Mouse (Mus musculus) CD4-positive helper T cell, adult 2 months (primary cell): ENCODE data around the gene Hoxc12.

ENCODE experiments used
- DNase-seq: peaks from one replicate; pipeline ENCODE4 v3.0.0-alpha.2; 2012; ENCODE audit warnings: low read depth, missing footprints, low spot score

The Hoxc12 gene

DNA sequence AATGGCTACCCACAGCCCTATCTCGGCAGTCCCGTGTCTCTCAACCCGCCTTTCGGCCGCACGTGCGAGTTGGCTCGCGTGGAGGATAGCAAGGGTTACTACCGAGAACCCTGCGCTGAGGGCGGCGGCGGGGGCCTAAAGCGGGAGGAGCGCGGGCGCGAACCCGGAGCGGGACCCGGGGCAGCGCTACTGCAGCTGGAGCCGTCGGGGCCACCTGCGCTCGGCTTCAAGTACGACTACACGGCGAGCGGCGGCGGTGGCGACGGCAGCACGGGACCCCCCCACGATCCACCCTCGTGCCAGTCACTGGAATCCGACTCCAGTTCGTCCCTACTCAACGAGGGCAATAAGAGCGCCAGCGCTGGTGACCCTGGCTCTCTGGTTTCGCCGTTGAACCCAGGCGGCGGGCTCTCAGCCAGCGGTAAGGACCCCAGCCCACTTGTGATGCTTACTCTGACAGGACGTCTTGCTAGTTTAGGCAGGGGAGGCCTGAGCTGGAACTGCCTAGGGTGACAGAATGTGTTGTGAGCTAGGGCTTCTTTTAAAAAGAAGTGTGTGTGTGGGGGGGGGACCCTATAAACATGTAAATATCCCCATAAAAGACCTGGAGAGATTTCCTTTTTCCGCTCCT, 594 bp downstream of the Hoxc12 start:
- DNase-seq, result no peak

DNA sequence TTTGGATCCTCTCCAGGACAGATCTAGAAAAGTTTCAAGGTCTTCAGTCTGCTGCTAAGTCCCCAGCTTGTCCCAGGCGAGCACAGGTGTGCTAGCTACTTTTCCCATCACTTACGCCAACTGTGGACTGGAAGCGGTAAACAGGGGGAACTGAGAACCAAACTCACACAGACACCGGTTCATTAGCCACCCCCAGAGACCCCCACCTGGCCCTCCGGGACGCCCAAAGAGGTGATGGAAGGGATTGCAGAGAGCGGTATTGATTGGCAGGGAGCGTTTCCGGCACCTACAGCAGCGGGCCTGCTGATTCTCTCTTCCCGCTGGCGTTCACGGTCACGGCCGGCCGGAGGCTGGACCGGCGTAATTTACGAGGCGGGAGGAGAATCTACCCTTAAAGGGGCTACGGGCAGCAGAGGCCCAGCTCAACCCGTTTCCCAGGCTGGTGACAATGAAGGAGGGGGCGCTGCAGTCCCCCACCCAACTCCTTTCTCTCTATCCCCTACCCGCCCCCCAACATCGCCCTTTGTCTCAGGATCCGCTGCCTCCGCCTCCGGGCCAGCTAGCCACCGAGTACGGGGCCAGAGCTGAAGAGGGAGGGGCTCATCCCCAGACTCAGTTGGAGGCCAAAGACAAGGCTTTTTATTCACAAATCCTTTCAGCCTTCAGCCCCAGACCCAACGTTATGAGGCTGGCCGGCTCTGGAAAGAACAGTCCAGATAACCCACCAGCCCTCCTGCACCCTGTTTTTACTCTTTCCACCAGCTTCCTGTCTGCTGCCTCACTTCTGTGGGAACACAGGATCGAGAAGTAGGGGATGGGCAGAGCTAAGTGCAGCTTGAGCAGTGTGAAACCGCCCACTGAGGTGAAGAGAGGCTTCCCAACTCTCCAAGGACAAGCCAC, 2.9 kb downstream of the Hoxc12 start:
- no peak for DNase-seq

DNA sequence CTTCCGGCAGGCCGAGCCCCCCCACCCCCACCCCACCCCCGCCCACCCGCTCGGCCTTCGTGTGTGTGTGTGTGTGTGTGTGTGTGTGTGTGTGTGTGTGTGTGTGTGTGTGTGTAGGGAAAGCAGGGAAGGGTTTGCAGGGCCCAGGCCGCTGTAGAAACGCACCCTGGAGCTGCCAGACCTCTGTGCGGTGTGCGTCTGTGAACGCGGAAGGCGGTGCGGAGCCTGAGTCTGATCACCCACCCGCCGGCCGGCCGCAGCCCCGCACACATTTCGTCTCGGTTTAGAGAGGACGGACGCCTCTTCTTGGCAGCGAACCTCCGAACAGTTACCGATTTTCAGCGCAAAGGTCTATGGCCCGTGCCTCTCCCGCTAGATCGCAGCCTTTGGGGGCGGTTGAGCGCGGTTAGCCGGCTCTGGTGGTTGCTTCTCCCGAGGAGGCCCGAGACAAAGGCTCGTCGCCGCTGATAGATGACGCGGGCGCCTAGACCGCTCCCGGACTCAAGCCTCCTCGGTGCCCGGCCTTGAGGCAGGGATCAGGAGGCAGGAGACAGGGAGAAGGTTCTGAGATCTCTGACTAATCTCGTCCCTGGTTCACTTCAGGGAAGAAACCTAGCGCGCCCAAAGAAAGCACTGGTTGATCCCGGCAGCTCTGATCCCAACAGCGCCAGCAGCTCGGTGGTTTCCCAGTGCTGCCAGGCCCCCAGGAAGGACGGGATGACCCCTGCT, 6.3 kb downstream of the Hoxc12 start:
- DNase-seq, result no peak

DNA sequence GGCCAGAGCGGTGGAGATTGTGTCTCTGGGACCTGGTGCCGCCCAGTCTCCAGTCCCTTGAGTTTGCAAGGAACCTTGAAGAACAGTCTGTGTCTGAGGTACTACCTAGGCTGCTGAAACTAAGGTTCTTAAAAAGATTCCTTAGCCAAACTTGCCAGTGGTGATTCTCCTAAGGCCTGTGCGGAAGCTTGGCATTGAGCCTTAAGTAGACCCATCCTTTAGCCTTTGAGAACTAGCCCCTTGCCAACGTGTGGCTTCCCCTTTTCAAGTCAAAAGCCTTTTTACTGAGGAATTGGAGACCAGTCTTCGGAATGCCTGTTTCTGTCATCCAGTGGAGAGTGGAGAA, 6.9 kb downstream of the Hoxc12 start:
- no peak for DNase-seq

DNA sequence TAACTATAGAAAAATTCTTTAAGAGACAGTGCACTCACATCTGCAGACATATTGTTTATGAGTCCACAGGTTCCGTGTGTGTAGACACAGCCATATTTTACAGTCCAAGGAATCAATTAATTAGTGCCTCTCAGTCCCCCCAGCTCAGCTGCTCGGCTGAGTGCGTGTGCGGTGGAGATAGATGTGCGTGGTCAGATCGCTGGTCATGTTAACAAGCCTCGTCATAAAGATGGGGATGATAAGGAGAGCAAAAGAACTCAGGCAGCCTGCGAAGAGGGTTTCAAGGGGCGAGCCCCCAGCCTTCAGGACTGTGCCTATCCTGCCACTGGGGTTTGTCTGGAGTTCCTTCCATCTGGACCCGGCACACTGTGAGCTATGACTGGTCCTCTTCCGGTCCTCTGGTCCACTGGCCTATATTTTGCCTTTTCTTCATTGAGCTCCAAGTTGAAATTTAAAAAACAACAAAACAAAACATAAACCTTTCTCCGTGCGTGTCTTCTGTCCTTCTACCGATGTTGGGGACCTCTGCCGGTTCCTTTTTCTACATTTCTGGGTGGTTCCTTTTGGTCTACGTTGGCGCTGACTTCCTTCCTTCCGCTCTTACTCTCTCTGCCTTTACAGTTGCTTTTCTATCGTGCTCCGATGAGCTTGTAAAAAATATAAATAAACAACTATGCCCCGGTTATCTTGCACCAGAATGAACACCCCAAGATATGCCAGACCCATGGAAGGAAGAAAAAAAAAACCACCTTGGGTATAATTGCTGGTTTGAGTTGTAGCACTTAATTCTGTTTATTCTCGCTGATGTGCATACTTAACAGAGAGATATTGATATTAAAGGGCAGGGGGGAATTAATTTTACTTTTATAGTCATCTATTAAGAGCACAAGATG, 8.9 kb downstream of the Hoxc12 start:
- DNase-seq, result no peak

DNA sequence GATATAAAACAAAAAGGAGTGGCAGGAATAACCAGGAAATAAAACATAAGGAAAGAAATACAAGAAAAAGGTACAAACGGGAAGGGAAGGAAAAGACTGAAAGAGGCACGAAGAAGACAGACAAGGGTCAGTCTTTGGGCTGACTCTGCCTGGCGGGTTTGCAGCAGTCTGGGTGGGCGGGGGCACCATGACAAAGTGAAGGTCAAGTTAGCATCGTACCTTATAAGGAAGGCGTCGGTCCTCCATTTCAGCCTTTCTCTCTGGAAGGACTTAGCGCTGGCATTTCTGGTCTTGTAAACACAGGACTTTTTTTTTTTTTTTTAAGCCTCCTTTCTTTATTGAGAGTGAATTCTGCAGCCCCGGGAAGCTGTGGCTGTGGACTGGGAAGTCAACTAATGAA, 10.7 kb downstream of the Hoxc12 start:
- no peak for DNase-seq

DNA sequence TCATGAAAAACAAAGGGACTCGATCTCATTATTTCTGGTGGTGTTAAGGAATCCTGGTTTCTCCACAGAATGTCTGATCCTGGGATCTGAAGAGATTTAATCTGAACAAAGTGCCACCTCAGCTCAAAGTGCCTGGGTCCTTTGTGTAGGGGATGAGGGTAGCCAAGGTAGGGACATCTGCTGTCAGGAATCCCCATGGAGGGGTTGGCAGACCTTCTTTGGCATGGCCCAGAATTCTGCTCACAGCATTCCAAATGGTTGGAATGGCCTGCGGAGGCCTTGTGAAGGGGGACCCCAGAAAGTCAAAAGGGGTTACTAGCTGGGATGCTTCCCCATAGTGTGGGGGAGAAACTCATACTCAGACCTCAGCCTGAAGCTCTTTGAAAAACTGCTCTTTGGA, 12.3 kb downstream of the Hoxc12 start:
- no peak for DNase-seq

DNA sequence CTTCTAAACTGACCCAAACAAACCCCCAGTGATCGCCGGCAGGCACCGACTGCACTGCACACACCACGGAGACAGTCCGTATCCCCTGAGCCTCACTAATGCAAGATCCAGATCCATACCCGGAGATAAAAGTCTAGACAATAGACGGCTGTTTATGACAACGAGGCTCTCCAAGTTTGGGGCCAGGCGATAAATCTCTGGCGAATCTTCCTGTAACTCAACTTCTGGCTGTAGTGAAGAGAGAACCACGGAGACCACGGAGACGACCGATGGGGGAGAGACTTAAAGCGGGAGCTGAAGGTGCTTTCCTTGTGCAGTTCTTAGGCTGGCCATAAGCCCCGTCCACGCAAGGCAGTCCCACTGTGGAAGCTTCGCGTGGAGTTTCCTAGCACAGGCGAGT, 13.1 kb downstream of the Hoxc12 start:
- DNase-seq, result no peak

DNA sequence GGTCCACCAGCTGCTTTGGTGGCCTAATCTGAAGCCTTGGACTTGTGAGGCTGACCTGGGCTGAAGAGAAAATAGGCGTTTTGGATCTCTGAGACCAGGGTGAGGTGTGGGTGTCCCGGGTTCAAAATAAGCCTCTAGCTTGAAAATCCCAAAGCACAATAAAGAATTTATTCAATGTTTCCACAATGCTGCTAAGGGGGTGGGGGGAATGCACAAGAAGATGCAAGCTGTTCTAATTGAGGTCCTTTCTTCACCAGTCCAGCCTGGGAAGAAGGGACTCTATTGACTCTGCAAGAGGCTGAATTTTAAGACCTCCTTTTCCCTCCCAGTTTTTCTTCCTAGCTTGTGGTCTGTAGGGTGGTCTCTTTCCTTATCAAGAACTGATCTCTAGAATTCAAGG, 14.3 kb downstream of the Hoxc12 start:
- DNase-seq, result no peak

DNA sequence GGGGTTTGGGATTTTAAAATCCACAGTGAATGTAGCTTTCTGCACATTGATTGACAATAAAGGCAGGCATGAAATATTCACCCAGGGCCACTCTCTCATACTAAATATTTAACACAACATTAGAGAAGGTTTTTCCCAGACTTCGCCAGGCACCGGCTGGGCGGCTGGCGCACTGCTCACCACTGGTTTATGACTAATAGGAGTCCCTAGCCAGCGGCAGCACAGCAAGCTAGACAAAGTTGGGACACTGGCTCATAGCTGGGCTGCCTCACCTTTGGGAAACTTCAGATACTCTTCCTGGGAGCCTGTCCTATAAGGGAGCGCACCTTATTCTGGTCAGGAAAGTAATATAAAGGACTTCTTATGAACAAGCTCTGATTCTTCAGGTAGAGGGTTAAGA, 17.0 kb downstream of the Hoxc12 start:
- DNase-seq, result no peak

DNA sequence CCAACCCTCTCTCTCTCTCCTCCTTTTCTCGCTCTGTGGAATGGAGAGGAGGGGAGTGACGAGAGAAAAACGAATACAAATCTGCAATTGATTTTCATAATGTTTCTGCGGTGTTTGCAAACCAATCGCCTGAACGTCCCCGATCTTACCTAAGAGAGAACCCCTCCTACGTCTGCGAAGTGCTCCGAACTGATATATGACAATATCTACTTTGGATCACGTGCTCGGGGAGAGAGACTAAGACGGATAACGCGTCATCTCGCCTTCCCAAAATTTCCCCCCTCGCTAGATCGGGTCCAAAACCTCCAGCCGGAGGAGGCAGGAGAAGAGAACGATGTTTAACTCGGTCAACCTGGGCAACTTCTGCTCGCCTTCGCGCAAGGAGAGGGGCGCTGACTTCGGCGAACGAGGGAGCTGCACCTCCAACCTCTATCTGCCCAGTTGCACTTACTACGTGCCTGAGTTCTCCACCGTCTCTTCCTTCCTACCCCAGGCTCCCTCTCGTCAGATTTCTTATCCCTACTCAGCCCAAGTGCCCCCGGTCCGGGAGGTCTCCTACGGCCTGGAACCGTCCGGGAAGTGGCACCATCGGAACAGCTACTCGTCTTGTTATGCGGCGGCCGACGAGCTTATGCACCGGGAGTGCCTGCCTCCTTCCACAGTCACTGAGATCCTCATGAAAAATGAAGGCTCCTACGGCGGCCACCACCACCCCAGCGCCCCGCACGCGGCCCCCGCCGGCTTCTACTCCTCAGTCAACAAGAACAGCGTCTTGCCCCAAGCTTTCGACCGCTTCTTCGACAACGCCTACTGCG, 17.8 kb downstream of the Hoxc12 start, which contains the start of gene Hoxc11:
Hoxc11 (plus strand) TSS at position 236 of the 815 bp plus-strand sequence.
- no peak for DNase-seq

DNA sequence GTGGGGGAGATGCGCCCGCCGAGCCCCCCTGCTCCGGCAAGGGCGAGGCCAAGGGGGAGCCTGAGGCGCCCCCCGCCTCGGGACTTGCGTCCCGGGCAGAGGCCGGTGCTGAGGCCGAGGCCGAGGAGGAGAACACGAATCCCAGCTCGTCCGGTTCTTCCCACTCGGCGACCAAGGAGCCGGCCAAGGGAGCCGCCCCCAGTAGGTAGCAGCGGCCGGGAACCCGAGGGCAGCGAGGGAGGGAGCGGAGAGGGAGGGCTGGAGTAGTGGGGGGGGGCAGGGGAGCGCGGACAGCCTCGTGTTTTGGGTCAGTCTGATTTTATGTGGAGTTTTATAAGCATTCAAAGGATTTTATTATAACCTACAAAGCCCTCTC, 18.4 kb downstream of the Hoxc12 start:
- no peak for DNase-seq

DNA sequence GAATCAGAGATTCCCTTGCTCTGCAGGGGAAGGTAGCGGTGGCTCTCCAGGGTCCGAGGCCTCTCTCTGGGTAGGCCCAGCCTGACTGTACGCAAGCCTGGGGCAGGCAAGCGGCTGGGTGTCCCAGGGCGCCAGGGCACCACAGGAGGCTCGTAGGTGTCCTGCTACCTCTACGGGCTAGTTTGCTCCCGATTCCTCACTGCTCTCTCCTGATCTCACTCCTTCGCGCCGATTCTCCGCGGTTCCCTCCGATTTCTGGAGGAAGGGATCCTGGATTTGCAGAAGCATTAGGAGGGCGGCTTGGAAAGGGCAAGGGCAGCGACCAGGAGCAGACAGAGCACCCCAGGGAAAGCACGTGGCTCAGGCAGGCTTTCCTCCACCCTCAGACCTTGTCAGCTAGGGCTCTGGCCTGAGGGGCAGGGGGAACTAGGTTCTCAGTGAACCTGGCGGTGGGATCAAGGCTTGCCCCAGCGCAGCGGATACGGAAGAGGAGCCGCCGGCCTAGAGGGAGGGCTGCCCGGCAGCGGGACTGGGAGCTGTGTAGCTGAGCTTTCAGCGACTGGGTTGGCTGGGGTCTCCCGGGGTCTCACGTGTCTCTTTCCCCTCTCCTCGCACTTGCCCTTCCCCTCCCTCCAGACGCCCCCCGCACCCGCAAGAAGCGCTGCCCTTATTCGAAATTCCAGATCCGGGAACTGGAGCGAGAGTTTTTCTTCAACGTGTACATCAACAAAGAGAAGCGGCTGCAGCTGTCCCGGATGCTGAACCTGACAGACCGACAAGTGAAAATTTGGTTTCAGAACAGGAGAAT, 19.5 kb downstream of the Hoxc12 start:
- no peak for DNase-seq

DNA sequence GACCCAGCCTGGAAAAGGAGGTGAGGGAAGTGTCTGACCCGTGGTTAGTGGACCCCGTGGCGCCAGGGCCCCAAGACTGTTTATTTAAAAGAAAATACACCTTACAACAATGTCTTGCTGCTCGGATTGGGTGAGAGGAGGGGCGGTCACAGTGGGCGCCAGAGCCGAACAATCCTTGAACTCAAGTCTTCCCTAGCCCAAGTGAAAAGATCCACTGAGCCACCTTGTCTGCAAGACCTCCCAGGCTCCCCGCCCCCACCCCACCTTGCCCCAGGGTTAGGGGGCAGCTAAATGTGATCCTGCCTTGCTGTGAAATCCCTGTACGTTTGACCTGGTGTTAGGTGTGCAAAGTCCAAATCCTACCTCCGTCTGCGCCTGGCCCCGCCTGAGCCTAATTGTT, 20.3 kb downstream of the Hoxc12 start:
- no peak for DNase-seq

DNA sequence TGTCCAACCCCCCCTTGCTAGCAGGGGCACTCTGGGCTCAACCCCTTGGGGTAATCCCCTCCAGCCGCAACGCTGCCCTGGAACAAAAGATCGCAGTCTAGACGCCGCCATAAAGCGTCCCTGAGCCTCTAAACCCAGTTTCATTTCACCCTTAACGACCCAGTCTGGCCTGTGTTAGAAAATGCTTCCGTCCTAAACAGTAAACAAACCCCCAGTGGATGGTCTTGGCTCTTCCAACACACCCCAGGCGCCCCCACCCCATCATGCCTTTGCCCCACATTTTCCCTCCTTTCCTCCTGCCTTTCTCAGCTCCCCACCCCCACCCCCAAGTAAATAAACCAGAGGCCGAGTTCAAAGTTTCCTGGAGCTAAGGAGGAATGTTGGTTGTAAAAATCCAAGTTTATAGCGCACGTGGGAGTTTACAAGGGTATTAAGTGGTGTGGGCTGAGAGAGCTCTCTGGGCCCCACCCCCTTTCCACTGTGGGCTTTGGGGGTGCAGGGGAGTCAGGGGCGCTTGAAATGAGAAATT, 23.2 kb downstream of the Hoxc12 start:
- DNase-seq, result no peak

DNA sequence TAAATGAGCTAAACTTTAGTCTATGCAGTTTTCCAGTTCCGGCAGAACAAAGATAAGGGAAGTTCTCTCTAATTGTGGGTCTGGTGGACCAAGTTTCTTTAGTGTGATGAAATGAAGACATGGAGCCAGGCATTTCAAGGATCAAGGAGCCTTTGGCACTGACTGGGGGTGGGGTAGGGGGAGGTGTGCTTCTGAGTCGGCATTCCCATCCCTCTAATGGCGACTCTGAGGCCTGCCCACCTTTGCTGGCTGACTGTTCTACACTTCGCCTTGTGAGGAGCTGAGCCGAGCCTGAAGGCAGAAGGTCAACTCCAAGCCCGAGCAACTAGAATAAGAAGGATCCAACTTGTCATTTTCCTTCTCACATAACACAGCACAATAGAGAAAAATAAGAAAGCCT, 25.2 kb downstream of the Hoxc12 start:
- no peak for DNase-seq

DNA sequence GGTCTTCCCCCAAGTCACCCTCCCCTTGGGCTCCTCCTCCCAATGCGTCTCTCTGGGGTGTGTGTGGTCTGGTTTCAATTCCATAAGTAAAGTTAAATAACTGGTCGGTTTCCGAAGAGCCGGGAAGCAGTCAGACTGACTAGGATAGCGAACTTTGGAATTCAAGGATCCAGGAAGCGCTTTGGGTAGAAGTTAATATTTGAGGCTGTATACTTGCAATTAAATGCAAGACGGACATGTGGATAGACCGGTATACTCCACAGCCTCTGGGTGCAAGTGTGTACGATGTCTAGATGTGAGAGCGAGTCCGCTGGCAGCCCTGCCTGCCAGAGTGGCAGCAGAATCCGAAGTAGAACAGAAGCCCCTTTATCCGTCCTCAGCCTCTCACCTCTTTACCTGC, 25.9 kb downstream of the Hoxc12 start:
- no peak for DNase-seq

DNA sequence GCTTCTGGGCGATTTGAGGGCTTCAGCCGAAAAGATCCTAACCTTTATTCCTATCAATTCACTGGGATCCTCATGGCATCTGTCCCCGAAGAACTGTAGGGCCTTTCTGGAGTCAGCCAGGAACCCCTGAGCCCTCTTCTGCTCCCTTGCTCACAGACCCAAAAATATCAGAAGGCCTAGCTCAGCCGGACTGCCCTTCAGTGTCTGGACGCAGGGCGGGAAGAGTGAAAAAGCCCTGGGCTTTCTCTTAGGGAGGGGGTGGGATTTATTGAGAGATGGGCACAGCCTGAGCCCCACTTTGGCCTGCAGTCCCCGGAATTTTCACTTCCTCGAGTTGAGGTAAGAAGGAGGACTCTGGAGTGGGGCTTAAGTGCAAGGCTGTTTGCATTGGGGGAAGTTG, 26.7 kb downstream of the Hoxc12 start:
- no peak for DNase-seq
